Mouse (Mus musculus) myocyte (in vitro differentiated cells): ENCODE results near the gene Coq9.

Experiments used
- CEBPB ChIP-seq: IDR thresholded peaks from 2 replicates; pipeline ENCODE4 v1.6.1; 2011; ENCODE audit warnings: mild to moderate bottlenecking, moderate library complexity; ENCODE audit not compliant: poor library complexity, insufficient read depth, severe bottlenecking
- E2F4 ChIP-seq: IDR thresholded peaks from one replicate; pipeline ENCODE4 v1.6.1; 2011; ENCODE audit warnings: mild to moderate bottlenecking, control low read depth, moderate library complexity; ENCODE audit not compliant: insufficient read depth
- MAX ChIP-seq: IDR thresholded peaks from one replicate; pipeline ENCODE4 v1.6.1; 2011; ENCODE audit warnings: low read depth, mild to moderate bottlenecking, control low read depth
- MYOD1 ChIP-seq, 3 experiments: IDR thresholded peaks; one replicate each; pipeline ENCODE4 v1.6.1; 2011; ENCODE audit warnings: control low read depth in 2 of 3, low read depth in 2 of 3, mild to moderate bottlenecking in 2 of 3, moderate library complexity in 1 of 3; ENCODE audit not compliant: insufficient read length in 2 of 3, control insufficient read depth in 1 of 3
- MYOG ChIP-seq, 3 experiments: IDR thresholded peaks; one replicate each; pipeline ENCODE4 v1.6.1; 2011; ENCODE audit warnings: control low read depth in 2 of 3, low read depth in 2 of 3, mild to moderate bottlenecking in 2 of 3; ENCODE audit not compliant: insufficient read length in 2 of 3, control insufficient read depth in 1 of 3, insufficient read depth in 1 of 3
- POLR2A ChIP-seq: IDR thresholded peaks from one replicate; pipeline ENCODE4 v1.6.1; 2011; ENCODE audit warnings: low read depth, mild to moderate bottlenecking, control low read depth, moderate library complexity; ENCODE audit not compliant: insufficient read length
- REST ChIP-seq: IDR thresholded peaks from one replicate; pipeline ENCODE4 v1.6.1; 2011; ENCODE audit warnings: mild to moderate bottlenecking, control low read depth, moderate library complexity; ENCODE audit not compliant: insufficient read depth, insufficient read length
- TCF12 ChIP-seq: IDR thresholded peaks from one replicate; pipeline ENCODE4 v1.6.1; 2011; ENCODE audit warnings: mild to moderate bottlenecking, control low read depth; ENCODE audit not compliant: poor library complexity, insufficient read depth, severe bottlenecking
- TCF3 ChIP-seq: IDR thresholded peaks from one replicate; pipeline ENCODE4 v1.6.1; 2011; ENCODE audit warnings: low read depth, control low read depth; ENCODE audit not compliant: insufficient read length
- USF1 ChIP-seq: IDR thresholded peaks from one replicate; pipeline ENCODE4 v1.6.1; 2011; ENCODE audit warnings: low read depth, mild to moderate bottlenecking, control low read depth, moderate library complexity

GRCm38 (mm10) chr8:94837662-94838574 lies at the start of gene Coq9, which contains the start of gene Ciapin1:
- TF ChIP-seq USF1 (no peak), MAX (no peak), POLR2A (peak; percentile 94), TCF12 (no peak), MYOD1 (IDR thresholded peaks at IDR 0.05; ENCODE audit: control insufficient read depth in 1 of 3, insufficient read length in 2 of 3, low read depth in 2 of 3) (peak in 1 of 3 experiments; percentile 59), MYOG (IDR thresholded peaks at IDR 0.05; ENCODE audit: control insufficient read depth in 1 of 3, insufficient read depth in 1 of 3, insufficient read length in 2 of 3, low read depth in 2 of 3) (peak in 1 of 3 experiments; percentile 50), REST (peak; percentile 64), TCF3 (peak; percentile 36), CEBPB (no peak), E2F4 (peak; percentile 52)
